Mouse (Mus musculus) liver, adult 10 weeks (tissue): ENCODE measurements around the gene Mab21l1. TPM values are rescaled to one million over a fixed set of nuclear protein-coding genes. Genes with fewer than 3 reads are reported as not detected.

Experiments
- polyA plus RNA-seq: library from polyadenylated mRNA; stranded (reverse); fragments of 350-450 nt; fragmentation: Illumina TruSeq; extraction: RNeasy Lipid Tissue Mini Kit (QIAGEN cat#74804); gene quantifications from one replicate; pipeline ENCODE4 v1.2.3, GENCODE M21; 2014; ENCODE audit warnings: low read depth, low replicate concordance

The Mab21l1 gene
- polyA plus RNA-seq: not detected

GRCm38 (mm10) chr3:55782056-55782687, at the start of gene Mab21l1:
Gene Mab21l1 (plus strand): TSS chr3:55782510.

